Mouse (Mus musculus) right cerebral cortex, postnatal 14 days (tissue): ENCODE measurements at regions not wholly inside any gene's neighbourhood (a gene's known extent, or its start where the extent isn't known, plus 50 kb on each side); places are given as distances from the start of the nearest gene placed in this dataset.
"Not testable (repeated sequence)": the region's sequence is repeated elsewhere in the genome, so short reads cannot be mapped to it uniquely, and the experiment has no call there.

Experiments used
- DNase-seq: peaks from one replicate; pipeline ENCODE4 v3.0.0; 2022

DNA sequence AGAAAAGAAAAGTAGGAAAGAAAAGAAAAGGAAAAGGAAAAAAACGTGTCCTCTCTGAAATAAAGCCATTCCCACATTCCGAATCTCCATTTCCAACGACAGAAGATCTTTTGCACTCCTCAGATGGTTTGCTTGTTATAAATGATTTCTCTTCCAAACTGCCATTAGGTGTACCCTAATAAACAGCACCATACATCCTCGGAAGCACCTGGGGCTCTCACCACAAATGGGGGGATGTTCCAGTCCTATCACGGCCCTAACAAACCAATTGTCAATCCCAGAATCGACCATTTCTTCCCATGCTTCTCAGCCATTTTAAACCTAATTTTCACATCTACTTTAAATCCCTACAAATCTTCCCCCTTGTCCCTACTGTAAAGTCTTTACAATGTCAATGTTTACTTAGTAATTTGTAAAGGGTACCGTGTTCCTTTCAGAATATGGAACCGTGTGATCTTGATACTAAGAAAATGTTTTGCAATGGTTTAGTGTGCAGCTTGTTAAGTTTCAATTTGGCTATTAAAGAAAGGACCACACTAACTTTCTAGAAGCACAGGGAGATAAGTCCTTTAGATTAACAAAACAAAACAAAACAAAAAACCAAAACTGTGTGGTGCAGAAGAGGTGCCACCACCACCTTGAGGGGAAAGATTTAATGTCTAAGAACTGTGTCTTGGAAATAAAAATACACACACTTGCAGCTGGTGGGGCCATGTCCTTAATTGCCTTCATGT lies 66.6 kb upstream of the Chd2 start:
- no peak for DNase-seq

DNA sequence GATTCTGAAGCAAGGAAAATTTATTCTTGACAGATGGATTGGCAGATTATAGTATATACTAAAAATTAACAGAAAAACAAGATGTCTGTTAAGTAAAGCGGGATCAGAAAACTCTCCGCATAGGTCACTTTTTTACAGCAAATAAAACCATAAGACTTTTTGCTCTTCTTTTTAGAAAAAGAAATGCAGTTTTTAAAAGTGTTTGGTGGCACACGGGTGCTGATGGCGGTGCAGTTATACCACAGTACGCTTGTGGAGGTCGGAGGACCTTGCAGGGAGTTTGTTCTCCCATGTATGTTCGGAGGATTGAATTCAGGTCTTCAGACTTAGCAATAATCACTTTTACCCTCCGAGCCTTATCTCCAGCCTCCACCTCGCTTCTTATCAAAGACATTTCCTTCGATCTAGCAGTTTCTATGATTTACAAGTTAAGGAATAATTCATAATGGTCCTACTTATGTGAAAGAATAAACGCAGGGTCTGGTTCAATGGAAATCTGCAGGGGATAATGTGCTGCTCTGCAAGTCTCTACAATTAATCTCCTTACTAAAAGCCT lies 65.9 kb upstream of the Chd2 start:
- no peak for DNase-seq

DNA sequence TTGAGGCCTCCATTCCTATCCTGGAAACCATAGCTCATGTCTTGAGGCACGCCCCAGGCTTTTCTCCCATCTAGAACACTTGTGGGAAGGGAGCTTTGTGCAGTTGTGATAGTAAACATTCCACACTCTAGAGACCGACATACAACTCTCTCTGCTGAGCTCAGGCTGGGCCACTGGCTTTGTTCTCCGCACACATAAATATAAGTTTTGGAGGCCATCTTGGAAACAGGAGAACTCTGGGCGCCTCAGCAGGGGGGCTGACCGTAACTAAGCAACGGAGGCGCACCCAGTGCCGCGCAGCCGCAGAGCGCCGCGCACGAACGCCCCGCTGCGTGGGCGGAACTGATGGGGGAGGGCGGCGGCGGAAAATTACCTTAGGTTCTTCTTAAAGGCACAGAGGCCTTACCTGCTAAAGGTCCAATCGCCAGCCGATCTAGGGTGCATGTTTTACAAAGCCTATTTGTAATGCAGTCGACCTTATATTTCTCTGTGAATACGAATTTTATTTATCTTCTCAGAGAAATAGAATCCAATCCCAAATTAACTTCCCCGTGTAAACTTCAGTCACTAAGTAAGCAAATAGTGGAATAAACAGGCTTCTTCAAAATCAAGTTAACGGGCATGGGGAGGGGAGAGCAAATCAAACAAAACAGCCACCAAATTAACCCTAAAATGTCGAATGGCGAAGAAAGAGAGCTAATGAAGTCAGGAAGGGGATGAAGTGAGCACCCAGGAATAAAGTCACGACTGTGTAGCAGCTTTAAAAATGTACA lies 65.2 kb upstream of the Chd2 start:
- peak; percentile 94 for DNase-seq

DNA sequence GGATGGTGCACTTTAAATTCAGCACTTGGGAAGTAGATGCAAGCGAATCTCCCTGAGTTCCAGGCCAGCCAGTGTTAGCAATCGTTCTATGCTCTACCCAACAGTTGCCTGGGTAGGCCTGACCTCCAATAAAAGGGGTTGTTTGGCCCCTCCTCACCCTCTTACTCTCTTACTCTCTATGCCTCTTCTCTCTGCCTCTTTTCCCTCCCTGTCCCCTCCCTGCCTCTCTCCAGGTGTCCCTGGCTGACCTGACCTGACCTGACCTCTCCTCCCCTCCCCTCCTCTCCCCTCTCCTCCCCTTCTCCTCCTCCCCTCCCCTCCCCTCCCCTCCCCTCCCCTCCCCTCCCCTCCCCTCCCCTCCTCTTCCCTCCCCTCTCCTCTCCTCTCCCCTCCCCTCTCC lies 63.0 kb upstream of the Chd2 start:
- no peak for DNase-seq

DNA sequence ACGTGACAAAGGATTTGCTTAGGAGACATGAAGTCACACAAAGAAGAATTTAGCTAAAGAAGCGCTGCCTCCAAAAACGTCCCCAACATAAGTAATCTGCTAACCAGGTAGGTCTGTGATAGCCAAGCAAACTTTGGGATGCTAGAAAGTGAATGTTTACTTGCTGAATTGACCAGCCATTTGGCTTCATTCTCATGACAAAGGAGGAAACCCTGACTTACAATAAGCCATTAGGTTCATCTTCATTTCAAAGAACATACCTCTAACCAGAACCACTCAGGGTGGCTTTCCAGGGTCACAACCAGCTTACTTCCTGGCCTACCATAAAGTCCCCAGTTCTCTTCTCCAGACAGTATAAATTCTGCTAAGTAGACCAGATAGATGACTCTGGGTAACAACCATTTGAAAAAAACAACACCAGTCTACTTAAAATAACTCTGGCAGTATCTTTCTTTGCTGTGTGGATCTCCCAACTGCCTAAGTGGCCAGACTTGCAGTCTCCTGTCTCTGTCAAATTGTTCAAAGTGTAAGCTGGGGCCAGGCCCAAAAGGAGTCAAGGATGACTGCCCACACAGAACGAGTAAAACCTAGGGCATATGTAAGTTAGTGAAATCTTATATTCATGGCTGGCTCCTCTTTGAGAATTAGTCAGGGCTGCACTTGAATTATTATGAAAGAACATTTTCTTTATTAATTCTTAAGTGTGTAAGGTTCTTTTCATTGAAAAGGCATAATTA lies 61.4 kb upstream of the Chd2 start:
- no peak for DNase-seq

DNA sequence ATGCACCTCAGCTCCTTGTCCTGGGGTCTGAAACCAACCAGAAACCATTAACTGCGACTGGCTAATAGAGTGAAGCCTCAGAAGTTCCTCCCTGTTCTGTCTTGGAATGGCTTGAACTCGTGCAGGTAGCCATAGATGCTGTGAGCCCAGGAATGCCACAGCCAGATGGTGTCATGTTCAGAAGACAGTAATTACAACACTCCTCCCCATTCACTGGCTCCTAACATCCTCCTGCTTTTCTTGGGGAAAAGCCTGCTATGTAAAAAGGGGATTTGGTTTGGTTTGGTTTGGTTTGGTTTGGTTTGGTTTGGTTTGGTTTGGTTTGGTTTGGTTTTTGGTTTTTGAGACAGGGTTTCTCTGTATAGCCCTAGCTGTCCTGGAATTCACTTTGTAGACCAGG lies 59.7 kb upstream of the Chd2 start:
- DNase-seq: no peak

DNA sequence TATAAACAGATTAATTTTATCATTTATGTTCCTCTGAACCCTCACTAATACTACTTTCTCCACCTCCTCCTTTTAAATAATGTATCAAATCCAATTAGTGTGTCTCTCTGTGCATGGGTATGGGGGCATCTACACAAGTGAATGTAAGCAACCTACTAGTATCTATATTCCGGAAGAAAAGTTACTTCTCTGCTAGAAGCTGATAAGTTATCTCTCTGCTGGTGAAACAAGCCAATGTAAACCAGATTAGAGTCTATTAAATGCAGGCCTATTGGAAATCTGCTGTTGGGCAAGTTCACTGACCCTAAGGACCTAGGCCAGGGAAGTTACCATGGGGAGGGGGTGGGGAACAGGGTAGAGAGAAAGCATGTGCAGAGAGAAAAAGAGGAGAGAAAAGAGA lies 59.1 kb upstream of the Chd2 start:
- DNase-seq: no peak

DNA sequence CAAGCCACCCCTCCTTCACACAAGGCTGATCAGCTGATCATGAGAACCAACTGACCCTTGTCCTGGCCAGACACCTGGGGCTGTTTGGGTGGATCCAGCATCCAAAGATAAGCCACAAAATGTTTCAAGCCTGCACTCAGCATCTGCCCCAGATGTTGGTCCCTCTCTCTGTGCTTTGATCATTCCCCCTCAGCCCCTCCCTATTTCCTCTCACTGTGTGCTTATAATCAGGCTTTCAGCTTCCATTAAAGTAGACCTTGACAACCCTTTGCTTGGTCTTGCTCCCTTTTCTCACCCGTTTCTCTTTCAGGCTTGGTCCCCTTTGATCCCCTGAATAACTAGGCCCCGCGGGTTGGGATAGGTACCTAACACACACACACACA lies 58.4 kb upstream of the Chd2 start:
- not testable (repeated sequence) for DNase-seq

DNA sequence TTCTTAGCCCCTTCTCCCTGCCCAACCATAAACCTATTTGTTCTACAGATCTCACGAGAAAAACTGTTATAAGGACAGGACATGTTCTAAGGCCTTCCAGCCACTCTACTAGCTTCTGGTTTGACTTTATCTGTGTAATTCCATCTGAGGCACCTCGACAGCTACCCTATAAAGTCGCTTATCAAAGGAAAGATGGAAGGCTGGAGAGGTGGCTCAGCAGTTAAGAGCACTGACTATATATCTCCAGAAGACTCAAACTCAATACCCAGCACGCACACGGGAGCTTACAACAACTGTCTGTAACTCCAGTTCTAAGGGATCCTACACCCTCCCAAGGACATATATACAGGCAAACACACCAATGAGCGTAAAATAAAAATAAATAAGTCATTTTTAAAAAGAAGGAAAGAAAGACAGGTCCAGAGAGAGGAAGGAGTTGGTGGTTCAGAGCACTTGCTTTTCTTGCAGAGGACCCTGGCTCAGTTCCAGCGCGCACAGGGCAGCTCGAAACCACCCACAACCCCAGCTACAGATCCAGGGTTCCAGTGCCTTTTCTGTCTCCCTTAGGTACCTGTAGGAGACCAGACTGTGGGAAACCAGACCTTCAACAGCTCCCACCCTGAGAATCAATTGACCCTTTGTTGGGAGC lies 57.8 kb upstream of the Chd2 start:
- DNase-seq: no peak

DNA sequence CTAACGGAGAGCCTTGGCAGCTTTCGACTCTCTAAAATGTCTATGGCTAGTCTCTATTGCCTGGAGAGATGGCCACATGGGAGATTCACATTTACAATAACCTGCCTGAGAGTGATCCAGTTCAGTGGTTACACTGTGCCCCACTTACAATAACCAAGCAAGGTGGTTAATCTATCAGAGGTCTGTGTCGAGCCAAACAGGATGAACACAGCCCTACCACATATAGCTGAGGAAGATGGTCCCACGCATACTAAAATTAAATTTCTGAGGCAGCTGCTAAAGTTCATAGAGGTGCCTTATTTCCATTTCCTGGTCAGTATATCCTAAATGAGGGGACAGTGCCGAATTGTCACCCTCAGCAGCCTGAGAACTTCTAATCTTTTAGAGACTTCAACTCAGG lies 56.3 kb upstream of the Chd2 start:
- no peak for DNase-seq

DNA sequence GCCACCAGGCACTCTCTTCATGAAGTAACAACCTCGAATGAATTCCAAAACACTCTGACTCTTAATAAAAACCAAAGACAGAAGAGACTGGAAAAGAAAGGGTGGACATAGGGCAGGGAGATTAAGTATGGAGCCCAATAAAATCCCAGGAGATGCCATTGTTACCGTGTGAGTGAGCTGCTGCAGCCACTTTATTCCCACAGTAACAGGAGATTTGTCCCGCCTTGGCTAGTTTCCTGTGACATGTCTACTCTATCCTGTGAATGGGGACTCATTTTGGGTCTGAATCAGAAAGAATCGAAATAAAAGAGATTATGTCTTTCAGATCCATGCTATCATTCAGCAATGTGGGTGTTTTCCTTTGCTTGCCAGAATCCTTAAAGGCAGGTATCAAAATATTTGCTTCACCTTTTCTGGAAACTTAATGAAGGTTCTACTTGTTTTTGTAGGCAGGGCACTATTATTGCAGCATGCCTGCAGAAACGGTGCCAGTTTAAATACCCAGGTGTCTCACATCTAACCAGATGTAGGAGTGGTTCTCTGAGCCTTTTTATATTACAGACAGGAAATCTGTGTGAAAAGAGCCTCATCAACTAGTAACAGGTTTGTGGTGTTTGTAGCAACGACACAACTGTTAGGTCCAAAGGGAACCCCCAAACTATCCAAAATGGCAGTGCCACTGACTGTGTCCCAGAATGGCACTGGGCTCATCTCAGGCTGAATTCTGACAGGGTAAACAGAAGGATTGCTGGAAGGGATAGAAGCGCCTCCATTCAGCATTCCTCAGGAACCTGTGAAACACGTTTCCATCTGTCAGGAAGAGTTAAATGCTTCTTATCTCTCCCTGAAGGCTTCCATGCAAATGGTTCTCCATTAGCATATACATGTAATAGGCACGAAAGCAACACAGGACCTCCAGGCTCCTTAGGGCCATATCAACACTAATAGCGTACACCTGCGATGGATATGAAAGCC lies 55.5 kb upstream of the Chd2 start:
- no peak for DNase-seq

DNA sequence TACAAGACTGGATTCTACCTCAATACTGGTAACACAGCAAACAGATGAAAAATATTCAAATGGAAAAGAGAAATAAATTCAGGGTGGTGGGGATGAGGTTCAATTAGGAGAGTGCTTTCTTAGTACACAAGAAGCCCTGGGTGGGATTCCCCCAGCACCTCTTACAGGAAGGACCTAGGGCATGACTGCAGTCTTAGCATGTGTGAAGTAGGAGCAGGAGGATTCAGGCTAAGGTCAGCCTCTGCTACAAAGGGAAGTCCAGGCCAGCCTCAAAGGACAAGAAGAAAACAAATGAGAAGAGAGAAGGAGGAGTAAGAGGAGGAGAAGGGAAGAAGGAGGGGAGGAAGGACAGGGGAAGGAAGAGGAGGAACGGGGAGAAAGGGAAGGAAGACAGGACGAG lies 54.8 kb upstream of the Chd2 start:
- DNase-seq: no peak

DNA sequence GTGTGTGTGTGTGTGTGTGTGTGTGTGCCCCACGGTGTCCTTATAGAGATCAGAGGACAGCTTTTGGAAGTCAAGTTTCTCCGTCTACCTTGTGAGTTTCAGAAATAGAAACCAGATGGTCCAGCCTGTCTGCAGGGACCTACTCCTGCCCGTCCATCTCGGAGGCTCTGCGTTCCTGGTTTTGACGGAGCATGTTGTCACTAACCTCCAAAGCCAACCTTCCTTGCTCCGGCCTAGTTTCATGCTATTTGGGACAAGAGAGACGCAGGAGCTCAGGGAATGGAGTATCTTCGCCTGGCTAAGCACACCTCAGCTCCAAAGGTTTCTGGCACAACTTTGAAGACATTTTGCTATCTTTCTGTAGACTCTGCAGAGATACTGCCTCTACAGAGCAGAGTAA lies 54.2 kb upstream of the Chd2 start:
- no peak for DNase-seq

DNA sequence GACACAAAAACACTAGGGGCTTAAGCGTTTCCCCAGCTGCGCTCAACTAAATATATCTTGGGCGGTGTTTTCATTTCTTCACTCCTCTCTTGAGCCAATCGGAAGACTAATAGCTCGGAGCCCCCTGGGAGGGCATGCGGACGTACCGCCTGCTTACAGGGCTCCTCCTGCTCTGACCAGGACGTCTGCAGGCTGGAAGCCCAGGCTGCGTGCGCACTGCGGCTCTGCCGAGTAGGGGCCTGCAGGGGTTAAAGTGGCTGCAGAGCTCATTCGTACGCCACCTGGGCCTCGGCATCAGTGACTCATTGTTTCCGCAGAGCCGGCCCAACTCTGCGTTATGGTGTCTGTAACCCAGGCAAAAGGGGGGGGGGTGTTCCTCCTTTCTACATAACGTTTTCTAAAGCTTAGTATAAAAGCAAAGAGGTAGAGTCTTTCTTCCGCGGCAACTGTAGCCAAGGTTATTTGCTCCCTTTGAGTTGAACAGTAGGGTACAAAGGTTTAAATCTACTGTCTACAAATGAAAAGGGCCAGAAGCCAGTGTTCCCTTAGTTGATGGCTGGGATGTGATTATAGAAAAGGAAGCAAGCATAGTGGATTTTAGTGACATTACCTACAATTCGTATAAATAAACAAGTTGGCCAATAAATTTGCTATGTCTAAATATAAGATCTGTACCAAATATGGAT lies 53.7 kb upstream of the Chd2 start:
- peak; percentile 83 for DNase-seq

DNA sequence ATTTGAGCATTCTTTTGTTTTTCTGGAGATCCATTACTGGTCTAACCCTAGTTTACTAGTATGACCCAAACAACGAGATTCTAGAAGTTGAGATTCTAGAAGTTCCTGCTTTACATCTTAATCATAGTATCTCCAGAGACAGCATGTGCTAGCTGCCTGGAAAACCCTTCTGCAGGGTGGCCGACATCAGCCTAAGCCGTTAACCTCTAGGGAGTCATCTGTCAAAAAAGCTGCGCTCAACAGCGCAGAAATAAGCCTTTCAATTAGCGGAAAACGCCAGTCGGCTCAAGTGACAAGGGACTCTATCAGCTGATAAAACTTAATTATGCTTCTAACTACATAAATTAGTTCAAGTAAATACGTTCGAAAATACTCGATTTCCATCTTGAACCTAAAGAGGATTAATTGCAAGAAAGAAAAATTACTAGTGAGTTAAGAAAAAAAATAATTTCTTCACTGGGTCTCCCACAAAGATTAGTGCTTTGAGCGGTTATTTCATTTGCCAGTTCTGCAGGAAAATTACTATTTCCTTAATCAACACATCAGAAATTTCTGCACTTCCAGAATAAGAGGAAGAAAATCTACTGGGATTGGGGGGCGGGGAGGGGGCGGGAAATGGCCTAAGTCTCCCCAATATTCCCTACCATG lies 53.0 kb upstream of the Chd2 start:
- no peak for DNase-seq

DNA sequence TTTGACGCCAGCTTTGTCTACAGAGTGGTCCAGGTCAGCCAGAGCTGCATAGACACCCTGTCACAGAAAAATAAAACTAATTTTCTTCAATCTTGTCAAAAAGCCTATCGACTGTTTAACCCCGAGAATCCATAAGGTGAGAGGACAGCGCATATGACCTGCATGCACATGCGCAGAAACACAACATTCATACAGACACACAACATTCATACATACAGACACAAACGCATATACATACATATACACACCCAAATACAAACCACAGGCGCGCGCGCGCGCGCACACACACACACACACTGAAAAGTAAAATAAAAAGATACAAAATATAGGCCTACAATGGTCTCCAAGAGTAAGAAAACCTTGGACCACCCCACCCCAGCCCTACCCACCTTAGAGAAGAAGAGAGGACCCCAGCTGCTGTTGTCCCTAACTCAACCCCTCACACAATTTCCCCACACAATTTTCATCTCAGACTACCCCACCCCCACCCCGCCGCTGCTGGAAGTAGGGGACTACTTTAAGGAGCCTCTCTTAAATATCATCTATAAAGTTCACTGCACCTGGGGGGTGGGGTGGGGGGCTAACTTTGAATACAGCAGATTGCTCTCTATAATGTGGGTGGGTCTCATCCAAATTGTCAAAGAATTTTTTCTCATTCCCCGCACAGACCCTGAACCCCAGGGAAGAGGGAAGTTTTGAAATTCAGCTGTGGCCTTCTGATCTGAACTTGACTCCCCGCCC lies 52.2 kb upstream of the Chd2 start:
- no peak for DNase-seq

DNA sequence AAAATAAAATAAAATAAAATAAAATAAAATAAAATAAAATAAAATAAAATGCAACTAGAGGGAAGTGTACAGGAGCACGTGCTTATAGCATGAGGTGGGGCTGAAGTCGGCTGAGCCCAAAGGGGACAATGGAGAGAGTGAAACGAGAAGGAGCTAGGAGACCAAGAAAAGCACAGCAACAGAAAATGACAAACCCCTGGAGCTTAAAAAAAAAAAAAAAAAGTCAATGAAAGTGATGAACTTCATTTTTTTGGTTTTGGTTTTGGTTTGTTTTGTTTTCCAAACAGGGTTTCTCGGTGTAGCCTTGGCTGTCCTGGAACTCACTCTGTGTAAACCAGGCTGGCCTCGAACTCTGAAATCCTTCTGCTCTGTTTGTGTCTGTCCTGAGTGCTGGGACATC lies 51.2 kb upstream of the Chd2 start:
- no peak for DNase-seq
